Mouse (Mus musculus): ENCODE measurements around the gene Cend1. TPM values are rescaled to one million over a fixed set of nuclear protein-coding genes. Genes with fewer than 3 reads are reported as not detected.

Cend1 gene
- polyA plus RNA-seq, 1 experiment from 2014 or later, result not detected

DNA sequence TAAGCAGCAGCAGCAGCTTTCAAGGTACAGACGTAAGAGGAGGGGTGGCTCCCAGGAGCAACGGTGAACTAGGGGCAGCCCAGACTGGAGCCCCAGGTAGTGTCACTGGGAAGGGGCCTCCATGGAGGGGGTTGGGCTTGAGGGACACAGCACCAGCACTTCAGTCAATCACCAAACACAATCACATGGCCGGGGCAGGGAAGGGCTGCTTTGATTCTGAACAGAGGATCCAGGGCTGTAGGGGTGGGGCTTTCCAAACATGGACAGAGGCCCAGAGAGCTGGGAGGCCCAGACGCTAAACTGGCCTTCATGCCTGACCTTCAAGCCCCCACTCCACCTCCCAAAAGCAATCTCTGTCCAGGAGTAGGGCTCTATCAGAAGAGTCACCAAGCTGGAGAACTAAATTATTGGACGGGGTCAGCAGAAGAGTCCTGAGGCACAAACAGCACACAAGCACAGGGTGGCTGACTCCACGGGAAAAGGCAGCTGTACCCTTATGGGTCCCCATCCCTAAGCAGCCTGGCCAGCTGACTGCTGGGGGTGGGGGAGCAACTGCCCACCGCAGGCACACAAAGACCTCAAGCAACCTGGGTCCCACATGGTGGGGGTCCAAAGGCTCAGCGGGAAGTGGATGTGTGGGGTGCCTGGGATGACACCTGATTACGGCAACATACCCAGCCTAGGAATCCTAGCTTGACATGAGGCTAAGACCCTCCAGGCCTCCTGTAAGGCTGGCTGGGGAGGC, 721 bp upstream of the Cend1 start:
- H3K9me3 ChIP-seq (ENCODE audit: low read length), result no peaks in the 10 kb centered on the region
- H3K27me3 ChIP-seq (ENCODE audit: insufficient read depth, low read length), result no peaks in the 10 kb centered on the region
- TF ChIP-seq CTCF (IDR thresholded peaks at IDR 0.05; ENCODE audit: low read depth) (no peak), EP300 (IDR thresholded peaks at IDR 0.05; ENCODE audit: low read depth) (no peak)
- H3K27ac ChIP-seq (ENCODE audit: low read depth), result no peak overlapping the region
- H3K4me2 ChIP-seq (ENCODE audit: low read depth, low read length), result no peak overlapping the region
- peaks cover 23% of the 10 kb centered on the region for H3K4me1 ChIP-seq (ENCODE audit: insufficient read depth)
- no peak overlapping the region for H3K9ac ChIP-seq (replicated peaks)
- H3K4me3 ChIP-seq (ENCODE audit: low read depth, low read length), result no peak overlapping the region
- peaks cover 25% of the 10 kb centered on the region for H3K36me3 ChIP-seq (replicated peaks; ENCODE audit: insufficient read depth, low read length)
- DNase-seq, result no peak
- WGBS (ENCODE audit: insufficient replicate concordance), result 65% methylated on average over 9 of the region's 9 CpGs
- no peak for ATAC-seq

- Histone ChIP-seq H3K4me3 (ENCODE audit: low read depth, low read length) (no peak overlapping the region), H3K36me3 (replicated peaks; ENCODE audit: insufficient read depth, low read length) (peaks cover 22% of the 10 kb centered on the region), H3K4me1 (ENCODE audit: insufficient read depth) (peaks cover 10% of the 10 kb centered on the region), H3K27me3 (ENCODE audit: insufficient read depth, low read length) (no peaks in the 10 kb centered on the region), H3K9ac (replicated peaks) (no peak overlapping the region), H3K27ac (ENCODE audit: low read depth) (no peak overlapping the region), H3K4me2 (ENCODE audit: low read depth, low read length) (no peak overlapping the region), H3K9me3 (ENCODE audit: low read length) (no peaks in the 10 kb centered on the region)
- 63% methylated on average over 5 of the region's 5 CpGs for WGBS (ENCODE audit: insufficient replicate concordance)
- TF ChIP-seq EP300 (IDR thresholded peaks at IDR 0.05; ENCODE audit: low read depth), result no peak
- TF ChIP-seq CTCF (IDR thresholded peaks at IDR 0.05; ENCODE audit: low read depth), result no peak
- no peak for DNase-seq
- ATAC-seq, result no peak
Observed at GRCm38 (mm10) chr7:141428701-141429100, 590 bp downstream of the Cend1 start.

- H3K27ac ChIP-seq (ENCODE audit: low read depth), result no peak overlapping the region
- no peak for ATAC-seq
- H3K36me3 ChIP-seq (replicated peaks; ENCODE audit: insufficient read depth, low read length), result peaks cover 11% of the 10 kb centered on the region
- no peak for TF ChIP-seq EP300 (IDR thresholded peaks at IDR 0.05; ENCODE audit: low read depth)
- TF ChIP-seq CTCF (IDR thresholded peaks at IDR 0.05; ENCODE audit: low read depth), result no peak
- H3K4me2 ChIP-seq (ENCODE audit: low read depth, low read length), result no peak overlapping the region
- no peaks in the 10 kb centered on the region for H3K27me3 ChIP-seq (ENCODE audit: insufficient read depth, low read length)
- peaks cover 3% of the 10 kb centered on the region for H3K4me1 ChIP-seq (ENCODE audit: insufficient read depth)
- WGBS (ENCODE audit: insufficient replicate concordance), result 75% methylated on average over 12 of the region's 12 CpGs
- no peak overlapping the region for H3K9ac ChIP-seq (replicated peaks)
- H3K9me3 ChIP-seq (ENCODE audit: low read length), result no peaks in the 10 kb centered on the region
- DNase-seq, result no peak
- H3K4me3 ChIP-seq (ENCODE audit: low read depth, low read length), result no peak overlapping the region
Observed at GRCm38 (mm10) chr7:141426948-141427730, 2.2 kb downstream of the Cend1 start.

DNA sequence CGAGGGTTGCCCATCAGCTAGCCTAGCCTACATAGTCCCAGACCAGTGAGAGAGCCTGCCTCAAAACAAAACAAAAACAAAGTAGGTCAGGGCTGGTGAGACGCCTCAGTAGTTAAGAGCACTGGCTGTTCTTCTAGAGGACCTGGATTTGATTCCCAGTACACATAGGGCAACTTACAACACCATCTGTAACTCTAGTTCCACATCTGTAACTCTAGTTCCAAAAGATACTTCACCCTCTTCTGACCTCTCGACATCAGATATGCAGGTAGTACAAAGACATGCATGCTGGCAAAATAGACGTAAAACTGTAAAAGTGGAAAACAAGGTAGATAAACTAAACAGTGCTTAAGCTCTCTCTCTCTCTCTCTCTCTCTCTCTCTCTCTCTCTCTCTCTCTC, 5.5 kb downstream of the Cend1 start:
- no peaks in the 10 kb centered on the region for H3K36me3 ChIP-seq (replicated peaks; ENCODE audit: insufficient read depth, low read length)
- no peak for TF ChIP-seq EP300 (IDR thresholded peaks at IDR 0.05; ENCODE audit: low read depth)
- WGBS (ENCODE audit: insufficient replicate concordance), result 64% methylated on average over 4 of the region's 4 CpGs
- no peaks in the 10 kb centered on the region for H3K9me3 ChIP-seq (ENCODE audit: low read length)
- H3K4me2 ChIP-seq (ENCODE audit: low read depth, low read length), result no peak overlapping the region
- no peaks in the 10 kb centered on the region for H3K27me3 ChIP-seq (ENCODE audit: insufficient read depth, low read length)
- H3K9ac ChIP-seq (replicated peaks), result no peak overlapping the region
- H3K27ac ChIP-seq (ENCODE audit: low read depth), result no peak overlapping the region
- H3K4me3 ChIP-seq (ENCODE audit: low read depth, low read length), result no peak overlapping the region
- no peak for DNase-seq
- H3K4me1 ChIP-seq (ENCODE audit: insufficient read depth), result peaks cover 9% of the 10 kb centered on the region
- no peak for ATAC-seq

DNA sequence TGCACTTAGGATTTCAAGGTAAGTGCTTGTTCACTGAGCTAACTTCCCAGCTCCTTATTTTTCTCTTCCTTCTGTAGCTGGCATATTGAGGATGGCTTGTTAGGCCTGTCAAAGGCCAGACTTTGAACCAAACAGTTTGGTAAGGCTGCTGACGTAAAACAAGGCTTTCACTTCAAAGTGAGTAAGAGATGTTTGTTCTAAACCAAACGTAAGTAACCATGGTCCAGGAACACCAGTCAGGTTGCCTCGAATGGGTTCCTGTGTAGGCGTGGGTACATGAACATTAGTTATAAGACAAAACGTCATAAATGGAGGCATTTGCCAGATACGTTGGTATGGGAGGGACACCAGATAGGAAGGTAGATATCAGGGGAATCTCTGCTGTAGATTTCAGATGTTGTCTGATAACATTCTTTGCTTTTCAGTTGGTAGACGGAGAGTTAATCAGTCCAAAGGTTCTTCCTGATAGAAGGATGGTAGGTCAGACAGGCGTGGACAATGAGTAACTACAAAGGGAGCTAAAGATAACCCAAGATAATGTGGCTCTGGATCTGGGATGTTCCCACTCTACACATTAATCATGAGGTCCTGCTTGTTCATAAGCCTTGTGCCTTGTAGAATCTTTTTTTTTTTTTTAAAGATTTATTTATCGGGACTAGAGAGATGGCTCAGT, 9.1 kb downstream of the Cend1 start:
- ATAC-seq (peak; percentile 87), DNase-seq (no peak)
- no peaks in the 10 kb centered on the region for H3K36me3 ChIP-seq (replicated peaks; ENCODE audit: insufficient read depth, low read length)
- H3K4me2 ChIP-seq (ENCODE audit: low read depth, low read length), result no peak overlapping the region
- H3K4me3 ChIP-seq (ENCODE audit: low read depth, low read length), result no peak overlapping the region
- H3K4me1 ChIP-seq (ENCODE audit: insufficient read depth), result peaks cover 20% of the 10 kb centered on the region
- peak overlapping the region; percentile 76 for H3K27ac ChIP-seq (ENCODE audit: low read depth)
- no peak overlapping the region for H3K9ac ChIP-seq (replicated peaks)
- no peaks in the 10 kb centered on the region for H3K9me3 ChIP-seq (ENCODE audit: low read length)
- 62% methylated on average over 9 of the region's 9 CpGs for WGBS (ENCODE audit: insufficient replicate concordance)
- no peaks in the 10 kb centered on the region for H3K27me3 ChIP-seq (ENCODE audit: insufficient read depth, low read length)
- TF ChIP-seq EP300 (IDR thresholded peaks at IDR 0.05; ENCODE audit: low read depth) (no peak; the same call in 1 of the 2 replicates), CTCF (IDR thresholded peaks at IDR 0.05; ENCODE audit: low read depth) (no peak)

GRCm38 (mm10) chr7:141418970-141419369, 10.3 kb downstream of the Cend1 start:
- Histone ChIP-seq H3K27me3 (ENCODE audit: insufficient read depth, low read length) (no peaks in the 10 kb centered on the region), H3K4me3 (ENCODE audit: low read depth, low read length) (no peak overlapping the region), H3K9ac (replicated peaks) (no peak overlapping the region), H3K9me3 (ENCODE audit: low read length) (no peaks in the 10 kb centered on the region), H3K36me3 (replicated peaks; ENCODE audit: insufficient read depth, low read length) (no peaks in the 10 kb centered on the region), H3K4me1 (ENCODE audit: insufficient read depth) (peaks cover 29% of the 10 kb centered on the region), H3K4me2 (ENCODE audit: low read depth, low read length) (no peak overlapping the region), H3K27ac (ENCODE audit: low read depth) (no peak overlapping the region)
- no peak for TF ChIP-seq CTCF (IDR thresholded peaks at IDR 0.05; ENCODE audit: low read depth)
- 51% methylated on average over 7 of the region's 7 CpGs for WGBS (ENCODE audit: insufficient replicate concordance)
- DNase-seq (no peak), ATAC-seq (no peak)
